Mouse (Mus musculus): Measurements from ENCODE around the gene Plce1.

GRCm38 (mm10) chr19:38633306-38633705 is 152.4 kb downstream of the Plce1 start:
- TF ChIP-seq CTCF (IDR thresholded peaks at IDR 0.05; ENCODE audit: control insufficient read depth, insufficient read depth, low read length) (no peak), POLR2A (IDR thresholded peaks at IDR 0.05; ENCODE audit: borderline replicate concordance, control insufficient read depth, low read depth, low read length) (no peak)
